Mouse (Mus musculus): ENCODE measurements at regions not wholly inside any gene's neighbourhood (a gene's known extent, or its start where the extent isn't known, plus 50 kb on each side); places are given as distances from the start of the nearest gene placed in this dataset.

GRCm38 (mm10) chr17:16101548-16101947, 270.7 kb upstream of the Rgmb start:
- DNase-seq (ENCODE audit: low spot score), result no peak
- Histone ChIP-seq H3K9me3 (no peaks in the 10 kb centered on the region), H3K27ac (no peak overlapping the region), H3K27me3 (ENCODE audit: insufficient read depth, poor library complexity, severe bottlenecking) (no peaks in the 10 kb centered on the region), H3K36me3 (no peaks in the 10 kb centered on the region), H3K4me1 (no peaks in the 10 kb centered on the region), H3K4me3 (no peak overlapping the region)
- 75% methylated on average over 2 of the region's 2 CpGs for WGBS

- WGBS, result 74% methylated on average over 4 of the region's 4 CpGs
Measured at GRCm38 (mm10) chr17:16092952-16093351, 262.1 kb upstream of the Rgmb start.

GRCm38 (mm10) chr17:16089619-16090280, 258.9 kb upstream of the Rgmb start:
- no peak for DNase-seq (ENCODE audit: low spot score)
- 78% methylated on average over 8 of the region's 8 CpGs for WGBS

More at GRCm38 (mm10) chr17:16092952-16093351, 262.1 kb upstream of the Rgmb start:
- Histone ChIP-seq H3K27ac (no peak overlapping the region), H3K4me3 (no peak overlapping the region), H3K27me3 (ENCODE audit: insufficient read depth, poor library complexity, severe bottlenecking) (no peaks in the 10 kb centered on the region), H3K36me3 (no peaks in the 10 kb centered on the region), H3K9me3 (no peaks in the 10 kb centered on the region), H3K4me1 (no peaks in the 10 kb centered on the region)
- DNase-seq (ENCODE audit: low spot score), result no peak

GRCm38 (mm10) chr17:16088879-16089618, 258.2 kb upstream of the Rgmb start:
- Histone ChIP-seq H3K4me3 (no peak overlapping the region), H3K27ac (no peak overlapping the region), H3K4me1 (no peaks in the 10 kb centered on the region), H3K36me3 (no peaks in the 10 kb centered on the region), H3K27me3 (ENCODE audit: insufficient read depth, poor library complexity, severe bottlenecking) (no peaks in the 10 kb centered on the region), H3K9me3 (no peaks in the 10 kb centered on the region)
- WGBS, result 57% methylated on average over 5 of the region's 5 CpGs
- no peak for DNase-seq (ENCODE audit: low spot score)

More at GRCm38 (mm10) chr17:16089619-16090280, 258.9 kb upstream of the Rgmb start:
- H3K4me3 ChIP-seq, result no peak overlapping the region
- no peaks in the 10 kb centered on the region for H3K36me3 ChIP-seq
- H3K4me1 ChIP-seq, result no peaks in the 10 kb centered on the region
- no peaks in the 10 kb centered on the region for H3K9me3 ChIP-seq
- no peaks in the 10 kb centered on the region for H3K27me3 ChIP-seq (ENCODE audit: insufficient read depth, poor library complexity, severe bottlenecking)
- H3K27ac ChIP-seq, result no peak overlapping the region

- WGBS, result 70% methylated on average over 2 of the region's 2 CpGs
- no peaks in the 10 kb centered on the region for H3K36me3 ChIP-seq
- no peak for DNase-seq (ENCODE audit: low spot score)
Measured at GRCm38 (mm10) chr17:16087046-16087445, 256.2 kb upstream of the Rgmb start.

GRCm38 (mm10) chr17:16082842-16083241, 252.0 kb upstream of the Rgmb start:
- Histone ChIP-seq H3K4me1 (no peaks in the 10 kb centered on the region), H3K36me3 (no peaks in the 10 kb centered on the region), H3K27me3 (ENCODE audit: insufficient read depth, poor library complexity, severe bottlenecking) (no peaks in the 10 kb centered on the region), H3K9me3 (no peaks in the 10 kb centered on the region), H3K4me3 (no peak overlapping the region), H3K27ac (no peak overlapping the region)
- DNase-seq (ENCODE audit: low spot score), result no peak
- 80% methylated on average over 3 of the region's 3 CpGs for WGBS

More at GRCm38 (mm10) chr17:16087046-16087445, 256.2 kb upstream of the Rgmb start:
- Histone ChIP-seq H3K9me3 (no peaks in the 10 kb centered on the region), H3K27me3 (ENCODE audit: insufficient read depth, poor library complexity, severe bottlenecking) (no peaks in the 10 kb centered on the region), H3K27ac (no peak overlapping the region), H3K4me1 (no peaks in the 10 kb centered on the region), H3K4me3 (no peak overlapping the region)

- Histone ChIP-seq H3K4me1 (no peaks in the 10 kb centered on the region), H3K36me3 (no peaks in the 10 kb centered on the region), H3K27me3 (ENCODE audit: insufficient read depth, poor library complexity, severe bottlenecking) (no peaks in the 10 kb centered on the region), H3K9me3 (no peaks in the 10 kb centered on the region), H3K27ac (no peak overlapping the region), H3K4me3 (no peak overlapping the region)
- 82% methylated on average over 3 of the region's 3 CpGs for WGBS
- DNase-seq (ENCODE audit: low spot score), result no peak
Measured at GRCm38 (mm10) chr17:16078549-16078948, 247.7 kb upstream of the Rgmb start.

- no peaks in the 10 kb centered on the region for H3K9me3 ChIP-seq
- 47% methylated on average over 1 of the region's 1 CpGs for WGBS
- DNase-seq (ENCODE audit: low spot score), result no peak
- no peaks in the 10 kb centered on the region for H3K4me1 ChIP-seq
- H3K4me3 ChIP-seq, result no peak overlapping the region
- H3K27me3 ChIP-seq (ENCODE audit: insufficient read depth, poor library complexity, severe bottlenecking), result no peaks in the 10 kb centered on the region
- no peak overlapping the region for H3K27ac ChIP-seq
- no peaks in the 10 kb centered on the region for H3K36me3 ChIP-seq
Measured at GRCm38 (mm10) chr17:16069334-16069733, 238.5 kb upstream of the Rgmb start.

- no peak for DNase-seq (ENCODE audit: low spot score)
- Histone ChIP-seq H3K36me3 (no peaks in the 10 kb centered on the region), H3K9me3 (no peaks in the 10 kb centered on the region), H3K4me3 (no peak overlapping the region), H3K27ac (no peak overlapping the region), H3K27me3 (ENCODE audit: insufficient read depth, poor library complexity, severe bottlenecking) (no peaks in the 10 kb centered on the region), H3K4me1 (no peaks in the 10 kb centered on the region)
- 78% methylated on average over 2 of the region's 2 CpGs for WGBS
Measured at GRCm38 (mm10) chr17:16067858-16068257, 237.0 kb upstream of the Rgmb start.

GRCm38 (mm10) chr17:16054481-16054880, 223.6 kb upstream of the Rgmb start:
- no peak for DNase-seq (ENCODE audit: low spot score)
- Histone ChIP-seq H3K27me3 (ENCODE audit: insufficient read depth, poor library complexity, severe bottlenecking) (no peaks in the 10 kb centered on the region), H3K36me3 (no peaks in the 10 kb centered on the region), H3K4me1 (no peaks in the 10 kb centered on the region), H3K4me3 (no peak overlapping the region), H3K9me3 (no peaks in the 10 kb centered on the region), H3K27ac (no peak overlapping the region)
- WGBS, result 25% methylated on average over 3 of the region's 3 CpGs

- Histone ChIP-seq H3K4me3 (no peak overlapping the region), H3K9me3 (no peaks in the 10 kb centered on the region), H3K27ac (no peak overlapping the region), H3K36me3 (no peaks in the 10 kb centered on the region), H3K4me1 (no peaks in the 10 kb centered on the region), H3K27me3 (ENCODE audit: insufficient read depth, poor library complexity, severe bottlenecking) (no peaks in the 10 kb centered on the region)
- 69% methylated on average over 5 of the region's 5 CpGs for WGBS
- DNase-seq (ENCODE audit: low spot score), result no peak
Measured at GRCm38 (mm10) chr17:16051713-16052112, 220.9 kb upstream of the Rgmb start.

GRCm38 (mm10) chr17:16041542-16042251, 210.9 kb upstream of the Rgmb start:
- no peak for DNase-seq (ENCODE audit: low spot score)
- WGBS, result 55% methylated on average over 5 of the region's 5 CpGs
- no peaks in the 10 kb centered on the region for H3K4me1 ChIP-seq
- H3K27me3 ChIP-seq (ENCODE audit: insufficient read depth, poor library complexity, severe bottlenecking), result no peaks in the 10 kb centered on the region
- no peak overlapping the region for H3K4me3 ChIP-seq
- no peaks in the 10 kb centered on the region for H3K36me3 ChIP-seq
- no peaks in the 10 kb centered on the region for H3K9me3 ChIP-seq
- H3K27ac ChIP-seq, result no peak overlapping the region

GRCm38 (mm10) chr17:16027989-16028388, 197.2 kb upstream of the Rgmb start:
- Histone ChIP-seq H3K9me3 (no peaks in the 10 kb centered on the region), H3K36me3 (no peaks in the 10 kb centered on the region), H3K4me1 (no peaks in the 10 kb centered on the region), H3K4me3 (no peak overlapping the region), H3K27me3 (ENCODE audit: insufficient read depth, poor library complexity, severe bottlenecking) (no peaks in the 10 kb centered on the region), H3K27ac (no peak overlapping the region)
- DNase-seq (ENCODE audit: low spot score), result no peak
- 76% methylated on average over 4 of the region's 4 CpGs for WGBS
